Mouse (Mus musculus) ES-Bruce4 (cell line): Measurements from ENCODE around the gene Sh3rf1.

ENCODE experiments used
- CTCF ChIP-seq: IDR thresholded peaks from one replicate; pipeline ENCODE4 v1.8.1; 2011; ENCODE audit warnings: low read depth, low read length
- EP300 ChIP-seq: IDR thresholded peaks from 2 replicates; pipeline ENCODE4 v1.6.1; 2011; ENCODE audit warnings: low read depth, low read length; ENCODE audit not compliant: insufficient read depth

DNA sequence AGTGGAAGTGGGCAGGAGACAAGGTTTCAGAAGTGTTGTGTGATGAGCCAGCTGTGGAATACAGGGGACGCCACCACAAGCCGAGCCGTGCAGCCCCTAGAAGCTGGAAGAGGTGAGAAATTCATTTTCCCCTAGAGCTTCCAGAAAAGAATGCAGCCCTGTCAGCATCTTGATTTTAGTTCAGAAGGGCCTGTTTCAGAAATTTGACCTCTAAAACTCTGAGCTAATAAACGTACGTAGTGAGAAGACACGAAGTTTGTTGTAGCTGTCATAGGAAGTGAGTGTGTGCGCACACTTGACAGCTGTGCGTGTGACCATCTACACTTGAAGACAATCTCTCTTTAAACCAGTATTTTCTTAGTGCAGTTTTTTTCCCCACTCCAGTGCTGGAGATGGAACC is 44.0 kb downstream of the Sh3rf1 start:
- TF ChIP-seq CTCF: no peak
- TF ChIP-seq EP300: no peak
